Mouse (Mus musculus) CD8-positive naive resting alpha-beta T cell, adult 2 months (primary cell): ENCODE data around the gene Usp5.
A peak's percentile ranks its signal among the peaks of the same experiment; 100 is the strongest.
"Not testable (repeated sequence)": the region's sequence is repeated elsewhere in the genome, so short reads cannot be mapped to it uniquely, and the experiment has no call there.

ENCODE experiments used
- DNase-seq, 2 experiments: peaks; one replicate each; pipeline ENCODE4 v3.0.0; 2022; ENCODE audit warnings: low read depth in 2 of 2, low spot score in 2 of 2

The Usp5 gene

GRCm38 (mm10) chr6:124811701-124812560 lies 17.4 kb downstream of the Usp5 start:
- no peak for DNase-seq

- no peak for DNase-seq
Observed at GRCm38 (mm10) chr6:124811403-124811665, 17.9 kb downstream of the Usp5 start.

GRCm38 (mm10) chr6:124810566-124811402 lies 18.5 kb downstream of the Usp5 start:
- not testable (repeated sequence) for DNase-seq

GRCm38 (mm10) chr6:124809775-124810538 lies 19.3 kb downstream of the Usp5 start:
- no peak for DNase-seq

- DNase-seq: no peak
Observed at GRCm38 (mm10) chr6:124809052-124809774, 20.1 kb downstream of the Usp5 start.

- DNase-seq: no peak
Observed at GRCm38 (mm10) chr6:124808358-124809012, 20.8 kb downstream of the Usp5 start, which contains the start of gene Spsb2. Gene Spsb2, plus strand, starts transcription at chr6:124808661.

GRCm38 (mm10) chr6:124807986-124808357 lies 21.3 kb downstream of the Usp5 start:
- DNase-seq: no peak

GRCm38 (mm10) chr6:124807366-124807765 lies 21.9 kb downstream of the Usp5 start:
- DNase-seq: no peak

GRCm38 (mm10) chr6:124806446-124807140 lies 22.7 kb downstream of the Usp5 start:
- no peak for DNase-seq

GRCm38 (mm10) chr6:124805341-124806321 lies 23.7 kb downstream of the Usp5 start:
- DNase-seq: peak; percentile 48 to 60

- no peak for DNase-seq
Observed at GRCm38 (mm10) chr6:124804341-124804740, 24.9 kb downstream of the Usp5 start.

- DNase-seq: not testable (repeated sequence)
Observed at GRCm38 (mm10) chr6:124803691-124804090, 25.6 kb downstream of the Usp5 start.

- DNase-seq: no peak
Observed at GRCm38 (mm10) chr6:124803061-124803460, 26.2 kb downstream of the Usp5 start.

GRCm38 (mm10) chr6:124802400-124802799 lies 26.9 kb downstream of the Usp5 start:
- not testable (repeated sequence) for DNase-seq

GRCm38 (mm10) chr6:124796200-124796599 lies 33.1 kb downstream of the Usp5 start:
- no peak for DNase-seq

- DNase-seq: no peak
Observed at GRCm38 (mm10) chr6:124795781-124796180, 33.5 kb downstream of the Usp5 start.

- no peak for DNase-seq
Observed at GRCm38 (mm10) chr6:124791911-124792310, 37.4 kb downstream of the Usp5 start.

- no peak for DNase-seq
Observed at GRCm38 (mm10) chr6:124790121-124790520, 39.2 kb downstream of the Usp5 start.
